Mouse (Mus musculus) liver, embryonic 12.5 days (tissue): Measurements from ENCODE around the gene Olfr1162. TPM values are rescaled to one million over a fixed set of nuclear protein-coding genes. Genes with fewer than 3 reads are reported as not detected.
"Not testable (repeated sequence)": the region's sequence is repeated elsewhere in the genome, so short reads cannot be mapped to it uniquely, and the experiment has no call there.

Experiments used
- ATAC-seq: fragments of 200-750 bp; cut with Nextera tagmentation; 2 replicates; pipeline ENCODE4 v1.8.0; 2017; ENCODE audit warnings: moderate number of reproducible peaks, mild to moderate bottlenecking, moderate library complexity
- H3K27ac ChIP-seq: fragments of 300-500 bp; sonication (generic); 2 replicates; pipeline ENCODE4 v1.5.1; 2016; ENCODE audit warnings: mild to moderate bottlenecking
- H3K27me3 ChIP-seq: fragments of 300-500 bp; sonication (generic); replicated peaks from 2 replicates; pipeline ENCODE4 v1.6.1; 2016; ENCODE audit warnings: mild to moderate bottlenecking, moderate library complexity
- H3K36me3 ChIP-seq: fragments of 300-500 bp; sonication (generic); 2 replicates; pipeline ENCODE4 v1.6.1; 2016; ENCODE audit warnings: mild to moderate bottlenecking, moderate library complexity
- H3K4me1 ChIP-seq: fragments of 300-500 bp; sonication (generic); 2 replicates; pipeline ENCODE4 v1.6.1; 2016
- H3K4me2 ChIP-seq: fragments of 300-500 bp; sonication (generic); 2 replicates; pipeline ENCODE4 v1.6.1; 2016; ENCODE audit warnings: mild to moderate bottlenecking, moderate library complexity
- H3K4me3 ChIP-seq: fragments of 300-500 bp; sonication (generic); 2 replicates; pipeline ENCODE4 v1.5.1; 2016; ENCODE audit warnings: mild to moderate bottlenecking, moderate library complexity
- H3K9ac ChIP-seq: fragments of 300-500 bp; sonication (generic); 2 replicates; pipeline ENCODE4 v1.6.1; 2016; ENCODE audit warnings: mild to moderate bottlenecking, moderate library complexity
- H3K9me3 ChIP-seq: fragments of 300-500 bp; sonication (generic); replicated peaks from 2 replicates; pipeline ENCODE4 v1.6.1; 2016; ENCODE audit warnings: mild to moderate bottlenecking, moderate library complexity
- WGBS: fragments of 180-500 bp; shearing (Covaris S2); methylation state at CpG from one replicate; pipeline ENCODE4 v1.1.7; 2016; ENCODE audit not compliant: insufficient replicate concordance; 5-methylcytosine and 5-hydroxymethylcytosine counted together
- polyA plus RNA-seq: library from polyadenylated mRNA; unstranded; fragments of >200 nt; fragmentation: Nextera tagmentation; extraction: Ambion mirVana; gene quantifications from 2 replicates; pipeline ENCODE4 v1.2.1, GENCODE M21; 2016

Gene Olfr1162
- polyA plus RNA-seq: not detected in 2 replicates

DNA sequence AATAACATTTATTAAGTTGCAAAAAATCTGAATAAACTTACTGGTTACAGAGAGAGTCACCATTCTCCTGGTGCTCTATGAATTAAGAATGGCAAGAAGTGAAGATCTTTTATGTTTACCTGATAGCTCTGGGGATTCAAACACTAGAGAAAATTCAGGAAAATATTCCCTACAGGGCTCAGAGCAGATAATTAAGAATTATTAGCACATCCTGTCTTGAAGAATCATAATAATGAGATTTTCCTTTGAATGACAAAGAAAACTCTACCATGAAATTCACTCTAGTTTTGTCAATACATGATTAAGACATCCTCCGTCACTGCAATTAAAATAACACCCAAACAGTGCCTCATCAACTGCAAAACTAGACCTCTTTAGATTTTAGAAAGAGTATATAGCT is at the start of gene Olfr1162:
TSS of gene Olfr1162 (minus strand) at position 101 of the 400 bp plus-strand sequence.
- no peak within 1 kb of the TSS for H3K4me3 ChIP-seq
- H3K4me1 ChIP-seq: no peaks in the 10 kb centered on the region
- H3K9ac ChIP-seq: no peak within 1 kb of the TSS
- H3K27me3 ChIP-seq: no peaks in the 10 kb centered on the region
- H3K4me2 ChIP-seq: no peak within 1 kb of the TSS
- H3K27ac ChIP-seq: no peak within 1 kb of the TSS
- no peak for ATAC-seq
- H3K36me3 ChIP-seq: no peaks in the 10 kb centered on the region
- H3K9me3 ChIP-seq: no peaks in the 10 kb centered on the region
- 63% methylated on average over 1 of the region's 1 CpGs for WGBS

DNA sequence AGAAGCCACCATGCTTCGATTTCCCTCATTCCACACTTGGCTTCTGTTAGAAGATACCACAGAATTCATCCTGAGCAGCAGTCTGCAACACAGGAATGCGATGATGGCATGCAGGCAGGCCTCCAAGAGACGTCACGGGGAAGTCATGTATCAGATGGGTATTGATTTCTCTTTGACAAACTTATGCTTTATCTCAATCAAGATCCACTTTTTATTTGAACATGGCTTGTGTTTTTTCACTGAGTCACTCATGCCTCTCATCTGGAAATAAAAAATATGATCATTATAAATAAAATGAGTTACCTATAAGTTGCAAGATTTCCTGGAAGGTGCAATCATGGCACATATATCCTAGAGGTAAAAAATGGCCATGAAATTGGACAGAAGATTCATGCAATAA is 42.9 kb upstream of the Olfr1162 start, which contains the start of gene Olfr1164:
TSS of gene Olfr1164 (minus strand) at position 101 of the 400 bp plus-strand sequence.
- ATAC-seq: no peak
- no peak within 1 kb of the TSS for H3K4me2 ChIP-seq
- H3K36me3 ChIP-seq: no peaks in the 10 kb centered on the region
- no peak within 1 kb of the TSS for H3K27ac ChIP-seq
- no peaks in the 10 kb centered on the region for H3K4me1 ChIP-seq
- H3K4me3 ChIP-seq: no peak within 1 kb of the TSS
- no peak within 1 kb of the TSS for H3K9ac ChIP-seq
- WGBS: 64% methylated on average over 4 of the region's 4 CpGs
- H3K27me3 ChIP-seq: no peaks in the 10 kb centered on the region
- no peaks in the 10 kb centered on the region for H3K9me3 ChIP-seq

- H3K27me3 ChIP-seq: no peaks in the 10 kb centered on the region
- H3K4me2 ChIP-seq: no peak within 1 kb of the TSS
- H3K9me3 ChIP-seq: no peaks in the 10 kb centered on the region
- H3K4me3 ChIP-seq: no peak within 1 kb of the TSS
- H3K4me1 ChIP-seq: no peaks in the 10 kb centered on the region
- no peak for ATAC-seq
- H3K9ac ChIP-seq: no peak within 1 kb of the TSS
- H3K27ac ChIP-seq: no peak within 1 kb of the TSS
- no peaks in the 10 kb centered on the region for H3K36me3 ChIP-seq
These were observed 20.8 kb upstream of the Olfr1162 start, which contains the start of gene Olfr1163 for GRCm38 (mm10) chr2:88071730-88072129. Olfr1163 (minus strand) TSS chr2:88071830.

DNA sequence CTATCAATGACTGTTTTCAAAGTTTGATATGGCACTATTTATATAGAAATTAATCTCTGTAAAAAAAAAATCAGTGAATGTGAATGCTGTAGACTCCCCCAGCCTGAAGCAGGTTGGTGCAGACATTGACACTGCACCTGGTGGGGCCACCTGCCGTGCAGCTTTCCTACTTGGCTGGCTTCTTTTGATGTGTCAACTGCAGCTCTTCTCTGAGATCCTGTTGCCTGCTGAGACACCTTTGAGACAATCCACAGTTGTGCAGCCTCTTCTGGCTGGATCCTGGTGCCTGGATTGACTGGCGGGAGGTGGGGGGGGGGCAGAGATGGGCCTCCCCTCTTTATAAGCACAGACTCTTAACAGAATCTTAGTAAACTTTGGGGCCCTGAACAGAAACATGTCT is 12.7 kb upstream of the Olfr1162 start:
- no peak for ATAC-seq
- Histone ChIP-seq H3K4me2 (no peak overlapping the region), H3K4me1 (no peaks in the 10 kb centered on the region), H3K27me3 (no peaks in the 10 kb centered on the region), H3K9me3 (no peaks in the 10 kb centered on the region), H3K4me3 (no peak overlapping the region), H3K27ac (no peak overlapping the region), H3K36me3 (no peaks in the 10 kb centered on the region), H3K9ac (no peak overlapping the region)
- WGBS: 59% methylated on average over 2 of the region's 2 CpGs

DNA sequence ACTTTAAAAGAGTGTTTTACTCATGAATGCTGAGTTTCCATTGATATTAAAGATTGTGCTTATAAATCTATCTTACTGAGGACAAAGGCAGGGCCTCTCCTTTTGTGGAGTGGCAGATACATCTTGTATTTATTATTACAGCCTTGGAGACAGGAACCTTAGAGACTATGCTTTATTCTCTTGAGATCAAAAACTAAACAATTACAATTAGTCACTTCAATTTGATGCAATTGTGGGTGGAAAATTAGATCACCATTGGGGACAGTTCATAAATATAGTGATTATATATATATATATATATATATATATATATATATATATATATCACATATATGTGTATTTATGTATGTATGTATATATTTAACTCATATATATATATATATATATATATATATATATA is 13.3 kb downstream of the Olfr1162 start, which contains the start of gene Olfr73:
TSS of gene Olfr73 (minus strand) at position 101 of the 400 bp plus-strand sequence.
- H3K27me3 ChIP-seq: no peaks in the 10 kb centered on the region
- ATAC-seq: no peak
- no peaks in the 10 kb centered on the region for H3K9me3 ChIP-seq
- no peak within 1 kb of the TSS for H3K4me3 ChIP-seq
- H3K9ac ChIP-seq: no peak within 1 kb of the TSS
- H3K4me1 ChIP-seq: no peaks in the 10 kb centered on the region
- no peak within 1 kb of the TSS for H3K4me2 ChIP-seq
- H3K27ac ChIP-seq: no peak within 1 kb of the TSS
- no peaks in the 10 kb centered on the region for H3K36me3 ChIP-seq

- WGBS: 58% methylated on average over 1 of the region's 1 CpGs
- H3K4me1 ChIP-seq, ATAC-seq, H3K36me3 ChIP-seq, H3K9me3 ChIP-seq, H3K4me3 ChIP-seq, H3K4me2 ChIP-seq, H3K27ac ChIP-seq, H3K9ac ChIP-seq, H3K27me3 ChIP-seq: not testable (repeated sequence)
These were observed 28.5 kb downstream of the Olfr1162 start, which contains the start of gene Olfr1161 for GRCm38 (mm10) chr2:88022474-88022873. Olfr1161 (plus strand) TSS chr2:88022774.

DNA sequence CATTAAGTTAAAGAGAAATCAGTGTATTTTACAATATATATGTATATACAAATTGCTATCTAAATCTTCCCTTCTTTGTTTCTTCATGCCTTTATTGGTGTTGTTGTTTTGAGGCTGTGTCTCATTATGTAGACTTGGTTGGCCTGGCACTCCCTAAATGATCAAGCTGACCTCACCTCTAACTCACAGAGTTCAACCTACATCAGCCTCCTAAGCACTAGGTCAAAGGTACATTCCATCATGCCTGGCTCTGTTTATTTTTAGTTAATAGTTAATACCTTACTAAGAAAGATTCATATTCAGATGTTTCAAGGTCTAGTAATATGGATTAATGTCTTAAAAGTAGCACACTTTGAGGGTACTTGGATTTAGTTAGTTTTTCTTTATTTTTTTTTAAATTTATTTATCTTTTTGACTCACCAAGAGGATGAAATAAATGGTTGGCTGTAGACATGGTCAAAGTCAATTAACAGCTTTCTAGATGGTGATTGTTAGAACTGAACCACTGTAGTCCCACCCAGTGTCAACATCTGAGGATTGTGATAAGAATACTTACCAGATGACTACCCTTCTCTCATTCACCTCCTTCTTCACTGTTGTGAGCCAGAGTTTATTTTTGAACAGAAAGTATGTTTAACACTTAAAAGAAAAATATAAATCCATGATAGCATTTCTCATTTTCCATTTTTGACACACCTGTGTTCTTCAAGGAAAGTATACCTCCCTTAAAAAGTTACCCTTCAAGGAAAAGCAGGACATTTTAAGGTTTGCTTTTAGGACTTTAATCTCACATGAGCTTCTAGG is 43.2 kb downstream of the Olfr1162 start, which contains the start of gene Olfr1160:
TSS of gene Olfr1160 (minus strand) at position 754 of the 804 bp plus-strand sequence.
- Histone ChIP-seq H3K4me1 (no peaks in the 10 kb centered on the region), H3K9ac (no peak within 1 kb of the TSS), H3K27ac (no peak within 1 kb of the TSS), H3K4me3 (no peak within 1 kb of the TSS), H3K9me3 (no peaks in the 10 kb centered on the region), H3K27me3 (no peaks in the 10 kb centered on the region), H3K4me2 (no peak within 1 kb of the TSS), H3K36me3 (no peaks in the 10 kb centered on the region)
- no peak for ATAC-seq

Other genes starting within 250 kb of the Olfr1162 start
- not detected in 2 replicates for gene Olfr1145, start 241.3 kb downstream of the Olfr1162 start, polyA plus RNA-seq
- not detected in 2 replicates for gene Olfr1148, start 220.6 kb downstream of the Olfr1162 start, polyA plus RNA-seq
- not detected in 2 replicates for gene Olfr1150-ps1, start 207.1 kb downstream of the Olfr1162 start, polyA plus RNA-seq
- not detected in 2 replicates for gene Olfr1151, start 195.3 kb downstream of the Olfr1162 start, polyA plus RNA-seq
- not detected in 2 replicates for gene Olfr1152, start 184.6 kb downstream of the Olfr1162 start, polyA plus RNA-seq
- not detected in 2 replicates for gene Olfr1153, start 156.2 kb downstream of the Olfr1162 start, polyA plus RNA-seq
- gene Olfr1154, start 146.0 kb downstream of the Olfr1162 start, polyA plus RNA-seq: not detected in 2 replicates
- not detected in 2 replicates for gene Olfr1155, start 106.0 kb downstream of the Olfr1162 start, polyA plus RNA-seq
- not detected in 2 replicates for gene Olfr1156, start 98.0 kb downstream of the Olfr1162 start, polyA plus RNA-seq
- not detected in 2 replicates for gene Olfr1157, start 82.8 kb downstream of the Olfr1162 start, polyA plus RNA-seq
- gene Olfr74, start 76.5 kb downstream of the Olfr1162 start, polyA plus RNA-seq: not detected in 2 replicates
- gene Olfr1158, start 61.0 kb downstream of the Olfr1162 start, polyA plus RNA-seq: not detected in 2 replicates
- not detected in 2 replicates for gene Olfr1160, start 42.9 kb downstream of the Olfr1162 start, polyA plus RNA-seq
- gene Olfr1161, start 28.4 kb downstream of the Olfr1162 start, polyA plus RNA-seq: not detected in 2 replicates
- gene Olfr73, start 13.4 kb downstream of the Olfr1162 start, polyA plus RNA-seq: not detected in 2 replicates
- gene Olfr1163, start 20.7 kb upstream of the Olfr1162 start, polyA plus RNA-seq: not detected in 2 replicates
- not detected in 2 replicates for gene Olfr1164, start 42.8 kb upstream of the Olfr1162 start, polyA plus RNA-seq
- not detected in 2 replicates for gene Olfr1166, start 77.1 kb upstream of the Olfr1162 start, polyA plus RNA-seq
- not detected in 2 replicates for gene Olfr1167, start 104.1 kb upstream of the Olfr1162 start, polyA plus RNA-seq
- not detected in 2 replicates for gene Olfr1168, start 130.8 kb upstream of the Olfr1162 start, polyA plus RNA-seq
- gene Olfr1170, start 177.2 kb upstream of the Olfr1162 start, polyA plus RNA-seq: not detected in 2 replicates
- not detected in 2 replicates for gene Olfr1173, start 228.7 kb upstream of the Olfr1162 start, polyA plus RNA-seq